Mouse (Mus musculus): ENCODE measurements at regions not wholly inside any gene's neighbourhood (a gene's known extent, or its start where the extent isn't known, plus 50 kb on each side); places are given as distances from the start of the nearest gene placed in this dataset.

- Histone ChIP-seq H3K9ac (no peak overlapping the region), H3K9me3 (no peaks in the 10 kb centered on the region), H3K27ac (no peak overlapping the region), H3K27me3 (replicated peaks) (no peaks in the 10 kb centered on the region), H3K4me2 (replicated peaks) (no peak overlapping the region), H3K4me1 (no peaks in the 10 kb centered on the region), H3K4me3 (no peak overlapping the region), H3K36me3 (no peaks in the 10 kb centered on the region)
- WGBS, result 55% methylated on average over 2 of the region's 2 CpGs
- no peak for ATAC-seq (ENCODE audit: low FRiP score, low read depth)
Observed at GRCm38 (mm10) chrX:97434327-97434726, 57.3 kb upstream of the Eda2r start.

- 19% methylated on average over 6 of the region's 6 CpGs for WGBS
- Histone ChIP-seq H3K4me1 (no peaks in the 10 kb centered on the region), H3K9ac (no peak overlapping the region), H3K27ac (no peak overlapping the region), H3K27me3 (replicated peaks) (no peaks in the 10 kb centered on the region), H3K4me3 (peak overlapping the region; percentile 23; the same call in 1 of the 2 replicates), H3K36me3 (no peaks in the 10 kb centered on the region), H3K9me3 (no peaks in the 10 kb centered on the region), H3K4me2 (replicated peaks) (peak overlapping the region; percentile 51)
- ATAC-seq (ENCODE audit: low FRiP score, low read depth), result peak; percentile 79
Observed at GRCm38 (mm10) chrX:97431391-97431803, 54.4 kb upstream of the Eda2r start.

Data from neural tube, embryonic 12.5 days (tissue).